Mouse (Mus musculus) limb, embryonic 14.5 days (tissue): ENCODE data around the gene Brms1l. TPM values are rescaled to one million over a fixed set of nuclear protein-coding genes. Genes with fewer than 3 reads are reported as not detected.

ENCODE experiments used
- ATAC-seq: fragments of 200-750 bp; cut with Nextera tagmentation; 2 replicates; pipeline ENCODE4 v1.8.0; 2017; ENCODE audit warnings: low read depth, moderate number of reproducible peaks, moderate TSS enrichment; ENCODE audit not compliant: low FRiP score
- DNase-seq: peaks from one replicate; pipeline ENCODE4 v3.0.0-alpha.2; 2015; ENCODE audit warnings: low spot score
- H3K27ac ChIP-seq: fragments of 300-500 bp; sonication (generic); replicated peaks from 2 replicates; pipeline ENCODE4 v1.5.1; 2014; ENCODE audit warnings: low read depth, mild to moderate bottlenecking, low read length, moderate library complexity, mixed read lengths
- H3K27me3 ChIP-seq: fragments of 300-500 bp; sonication (generic); 2 replicates; pipeline ENCODE4 v1.6.1; 2014; ENCODE audit warnings: low read length, mixed read lengths; ENCODE audit not compliant: control insufficient read depth, insufficient read depth
- H3K36me3 ChIP-seq: fragments of 300-500 bp; sonication (generic); 2 replicates; pipeline ENCODE4 v1.6.1; 2014; ENCODE audit warnings: mild to moderate bottlenecking, low read length, moderate library complexity, mixed read lengths; ENCODE audit not compliant: control insufficient read depth, insufficient read depth
- H3K4me1 ChIP-seq: fragments of 300-500 bp; sonication (generic); 2 replicates; pipeline ENCODE4 v1.6.1; 2014; ENCODE audit warnings: antibody characterized with exemption, low read length, mixed read lengths; ENCODE audit not compliant: control insufficient read depth, insufficient read depth
- H3K4me2 ChIP-seq: fragments of 300-500 bp; sonication (generic); replicated peaks from 2 replicates; pipeline ENCODE4 v1.6.1; 2014; ENCODE audit warnings: low read depth, mild to moderate bottlenecking, low read length, moderate library complexity; ENCODE audit not compliant: severe bottlenecking
- H3K4me3 ChIP-seq: fragments of 300-500 bp; sonication (generic); replicated peaks from 2 replicates; pipeline ENCODE4 v1.5.1; 2014; ENCODE audit warnings: low read length
- H3K9ac ChIP-seq: fragments of 300-500 bp; sonication (generic); 2 replicates; pipeline ENCODE4 v1.6.1; 2014; ENCODE audit warnings: mild to moderate bottlenecking, low read depth, low read length, moderate library complexity; ENCODE audit not compliant: severe bottlenecking
- H3K9me3 ChIP-seq: fragments of 300-500 bp; sonication (generic); 2 replicates; pipeline ENCODE4 v1.6.1; 2016; ENCODE audit warnings: low read length; ENCODE audit not compliant: control insufficient read depth
- POLR2A ChIP-seq: fragments of 200-500 bp; IDR thresholded peaks from 2 replicates; pipeline ENCODE4 v1.8.0; 2012; ENCODE audit warnings: inconsistent platforms, mild to moderate bottlenecking, moderate library complexity, borderline replicate concordance; ENCODE audit not compliant: insufficient read depth, insufficient read length; ENCODE audit errors: extremely low read depth
- WGBS: fragments of 180-500 bp; shearing (Covaris S2); extraction: QIAGEN DNeasy Blood & Tissue Kit; methylation state at CpG from one replicate; pipeline ENCODE4 v1.1.7; 2014; 5-methylcytosine and 5-hydroxymethylcytosine counted together
- microRNA-seq: library from miRNA; unstranded; fragments of <30 nt; microRNA quantifications from one replicate; pipeline ENCODE4, GENCODE M21; 2016
- polyA plus RNA-seq, 2 experiments: library from polyadenylated mRNA; depleted of rRNA in 1 of 2; stranded (reverse) in 1 of 2; unstranded in 1 of 2; fragments of >200 nt; fragmentation: Nextera tagmentation in 1 of 2; extraction: Ambion mirVana in 1 of 2; gene quantifications; 2 replicates each; pipeline versions ENCODE4 v1.2.1 to v1.2.3; 2012 to 2014

The Brms1l gene
- polyA plus RNA-seq, 2 experiments, result 33.9 to 81.1 TPM

- H3K27ac ChIP-seq, result no peak overlapping the region
- no peaks in the 10 kb centered on the region for H3K9me3 ChIP-seq
- no peak overlapping the region for H3K4me3 ChIP-seq
- H3K4me1 ChIP-seq, result no peaks in the 10 kb centered on the region
- no peaks in the 10 kb centered on the region for H3K36me3 ChIP-seq
- H3K4me2 ChIP-seq, result no peak overlapping the region
- ATAC-seq, result no peak
- 20% methylated on average over 5 of the region's 5 CpGs for WGBS
- H3K9ac ChIP-seq, result no peak overlapping the region
- DNase-seq, result peak; percentile 35
- H3K27me3 ChIP-seq, result no peaks in the 10 kb centered on the region
- TF ChIP-seq POLR2A, result no peak
These were observed 52.4 kb downstream of the Brms1l start for GRCm38 (mm10) chr12:55888570-55888969.

- Histone ChIP-seq H3K4me3 (no peak overlapping the region), H3K9me3 (no peaks in the 10 kb centered on the region), H3K27ac (no peak overlapping the region), H3K36me3 (no peaks in the 10 kb centered on the region), H3K9ac (no peak overlapping the region), H3K27me3 (no peaks in the 10 kb centered on the region), H3K4me1 (no peaks in the 10 kb centered on the region), H3K4me2 (no peak overlapping the region)
- DNase-seq, result no peak
- WGBS, result 80% methylated on average over 1 of the region's 1 CpGs
- TF ChIP-seq POLR2A, result no peak
- ATAC-seq, result no peak
These were observed 68.7 kb downstream of the Brms1l start for GRCm38 (mm10) chr12:55904801-55905200.

DNA sequence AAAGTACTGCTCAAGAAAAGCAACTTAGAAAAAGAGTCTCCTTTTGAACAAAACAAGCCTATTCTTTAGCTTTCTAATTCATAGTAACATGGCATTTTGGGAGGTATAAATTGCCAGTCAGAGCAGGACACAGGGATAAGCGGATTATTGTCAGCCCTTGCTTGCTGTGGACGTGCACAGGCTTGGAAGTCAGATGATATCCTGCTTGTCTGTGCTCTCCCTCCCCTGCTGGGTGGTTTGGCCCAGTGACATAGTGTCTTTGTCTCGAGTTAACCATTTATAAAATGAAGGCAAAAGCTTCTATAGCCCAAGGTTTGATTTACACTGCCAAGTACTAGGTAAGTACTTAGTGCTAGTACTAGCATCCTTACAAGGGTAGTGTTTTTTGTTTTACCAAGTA lies 76.0 kb downstream of the Brms1l start:
- no peak for DNase-seq
- no peaks in the 10 kb centered on the region for H3K36me3 ChIP-seq
- H3K27me3 ChIP-seq, result no peaks in the 10 kb centered on the region
- no peak overlapping the region for H3K27ac ChIP-seq
- no peak for ATAC-seq
- H3K4me2 ChIP-seq, result no peak overlapping the region
- no peaks in the 10 kb centered on the region for H3K9me3 ChIP-seq
- 52% methylated on average over 3 of the region's 3 CpGs for WGBS
- TF ChIP-seq POLR2A, result no peak
- no peak overlapping the region for H3K4me3 ChIP-seq
- no peak overlapping the region for H3K9ac ChIP-seq
- H3K4me1 ChIP-seq, result no peaks in the 10 kb centered on the region

DNA sequence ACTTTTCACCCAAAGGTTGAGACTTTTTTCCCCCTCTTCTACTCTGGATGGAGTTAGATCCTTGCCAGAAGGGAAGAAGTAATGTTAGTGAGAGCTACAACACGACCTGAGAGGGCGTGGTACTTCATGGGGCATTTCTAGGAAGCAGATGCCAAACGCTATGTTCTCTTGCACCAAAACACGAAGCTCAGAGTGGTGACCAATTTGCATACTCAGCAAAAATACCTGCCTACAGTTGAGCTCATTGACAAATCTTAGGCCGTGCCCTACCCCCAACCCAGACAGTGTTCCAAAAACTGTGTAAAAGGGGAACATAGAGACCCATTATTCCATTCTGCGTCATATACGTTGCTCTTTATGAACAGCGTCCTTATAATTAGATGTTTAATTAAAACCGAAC lies 77.1 kb downstream of the Brms1l start:
- Histone ChIP-seq H3K4me2 (no peak overlapping the region), H3K4me1 (no peaks in the 10 kb centered on the region), H3K36me3 (no peaks in the 10 kb centered on the region), H3K4me3 (no peak overlapping the region), H3K27ac (no peak overlapping the region), H3K27me3 (no peaks in the 10 kb centered on the region), H3K9ac (no peak overlapping the region), H3K9me3 (no peaks in the 10 kb centered on the region)
- WGBS, result 53% methylated on average over 9 of the region's 9 CpGs
- TF ChIP-seq POLR2A, result no peak
- no peak for DNase-seq
- ATAC-seq, result no peak

DNA sequence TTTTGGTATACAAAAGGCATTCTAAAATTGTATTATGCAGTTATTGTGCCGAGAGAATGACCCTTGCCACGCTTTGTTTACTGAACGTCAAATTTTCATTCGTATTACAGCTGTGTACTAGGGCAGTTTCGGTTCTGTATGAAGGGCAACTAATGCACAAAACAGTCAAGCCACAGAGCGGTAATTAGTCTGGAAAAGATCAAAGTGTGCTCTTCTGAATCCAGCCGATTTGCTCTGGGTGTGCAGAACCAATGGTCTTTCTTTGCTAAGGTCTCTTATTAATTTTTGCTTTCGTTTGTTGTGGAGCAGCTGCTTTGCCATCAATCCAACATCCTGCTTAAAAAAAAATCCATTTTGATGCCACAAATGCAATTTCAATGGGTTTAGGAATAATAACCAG lies 80.1 kb downstream of the Brms1l start:
- no peaks in the 10 kb centered on the region for H3K9me3 ChIP-seq
- no peak overlapping the region for H3K9ac ChIP-seq
- no peaks in the 10 kb centered on the region for H3K36me3 ChIP-seq
- H3K27me3 ChIP-seq, result no peaks in the 10 kb centered on the region
- WGBS, result 57% methylated on average over 8 of the region's 8 CpGs
- H3K4me2 ChIP-seq, result no peak overlapping the region
- DNase-seq, result no peak
- TF ChIP-seq POLR2A, result no peak
- no peak for ATAC-seq
- H3K4me3 ChIP-seq, result no peak overlapping the region
- no peaks in the 10 kb centered on the region for H3K4me1 ChIP-seq
- no peak overlapping the region for H3K27ac ChIP-seq

DNA sequence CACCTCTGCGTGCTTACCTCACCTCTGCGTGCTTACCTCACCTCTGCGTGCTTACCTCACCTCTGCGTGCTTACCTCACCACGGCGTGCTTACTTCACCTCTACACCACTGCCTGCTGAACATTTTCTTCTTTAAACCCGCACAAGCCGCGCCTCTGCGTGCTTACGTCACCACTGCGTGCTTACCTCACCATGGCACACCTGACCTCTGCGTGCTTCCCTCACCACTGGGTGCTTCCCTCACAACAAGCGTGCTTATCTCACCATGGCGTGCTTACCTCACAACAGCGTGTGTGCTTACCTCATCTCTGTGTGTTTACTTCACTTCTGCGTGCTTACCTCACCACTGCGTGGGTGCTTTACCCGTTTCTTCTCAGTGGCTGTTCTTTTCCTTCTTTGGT lies 80.9 kb downstream of the Brms1l start:
- H3K4me1 ChIP-seq, result no peaks in the 10 kb centered on the region
- H3K27me3 ChIP-seq, result no peaks in the 10 kb centered on the region
- no peaks in the 10 kb centered on the region for H3K9me3 ChIP-seq
- H3K36me3 ChIP-seq, result no peaks in the 10 kb centered on the region
- TF ChIP-seq POLR2A, result no peak
- WGBS, result 93% methylated on average over 19 of the region's 19 CpGs
- DNase-seq (no peak), ATAC-seq (no peak)
- no peak overlapping the region for H3K27ac ChIP-seq
- no peak overlapping the region for H3K9ac ChIP-seq
- no peak overlapping the region for H3K4me2 ChIP-seq
- no peak overlapping the region for H3K4me3 ChIP-seq

Small RNAs within 50 kb of the gene (microRNA-seq; reads per million reads assigned to microRNA genes)
- 0.69 reads per million for gene Gm23394

Other genes with a start within 250 kb of the Brms1l start
- gene Insm2, start 236.9 kb upstream of the Brms1l start, polyA plus RNA-seq (2012; rRNA removed), result not detected in 2 replicates
- 0.07 and 0.26 TPM in 2 replicates for gene Insm2, start 236.9 kb upstream of the Brms1l start, polyA plus RNA-seq (2014; fragmentation: Nextera tagmentation; extraction: Ambion mirVana)
- 58.3 and 75.8 TPM in 2 replicates for gene Ralgapa1, start 15.2 kb upstream of the Brms1l start, polyA plus RNA-seq (2012; rRNA removed)
- 23.7 and 26.4 TPM in 2 replicates for gene Ralgapa1, start 15.2 kb upstream of the Brms1l start, polyA plus RNA-seq (2014; fragmentation: Nextera tagmentation; extraction: Ambion mirVana)